Comparison of ENCODE assay signal across 8 mouse cellular contexts in the genomic region with DNA sequence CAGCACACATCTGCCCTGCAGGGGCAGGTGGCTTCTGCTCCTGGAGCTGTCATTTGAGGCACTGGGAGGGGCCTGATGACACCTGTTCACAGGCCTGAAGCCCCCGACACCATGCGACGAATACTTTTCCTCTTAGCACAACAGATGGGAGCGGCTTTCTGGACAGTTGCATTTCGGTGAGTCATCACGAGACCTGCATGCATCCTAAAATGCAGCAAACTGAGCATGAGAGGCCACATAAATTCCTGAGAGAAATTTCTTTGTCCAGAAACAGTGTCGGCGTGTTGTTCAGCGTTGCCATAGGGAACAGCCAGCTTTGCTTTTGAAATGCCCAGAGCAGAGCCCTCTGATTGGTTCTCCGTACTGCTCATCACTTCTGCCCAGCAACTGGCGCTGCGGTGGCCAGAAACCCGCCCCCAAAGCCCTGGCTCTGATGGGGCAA. TPM values are rescaled to one million over a fixed set of nuclear protein-coding genes. Genes with fewer than 3 reads are reported as not detected.
DNase-seq lines count a peak whose midpoint lies in the region; ATAC-seq lines count a peak whose summit lies in the region.

No protein-coding gene starts in this region.

- peak; percentile 62 for ATAC-seq in megakaryocyte, adult 5-6 weeks (ENCODE audit: poor library complexity, severe bottlenecking)

- peak; percentile 71 for DNase-seq in adipocyte (ENCODE audit: low spot score)
- peak; percentile 93 for DNase-seq in embryo, embryonic 10 days (ENCODE audit: low spot score)
- peak; percentile 85 for DNase-seq in gastrocnemius, postnatal 10 days
- DNase-seq in induced T-regulatory cell, adult 2 months (ENCODE audit: low read depth) = peak; percentile 92
- DNase-seq in left cerebral cortex, adult 8-10 months (ENCODE audit: low spot score in 2 of 2) = peak; percentile 62 to 90
- peak; percentile 93 for DNase-seq in right cerebral cortex, adult 18-20 months
- DNase-seq in urinary bladder, adult 2 months (ENCODE audit: low spot score) = peak; percentile 48

RNA-seq across cellular contexts. Expression of a gene that starts 1.8 kb away (rescaled TPM):
- 10 to 100 TPM; 20.6 to 26.6 TPM for total RNA-seq in gastrocnemius, postnatal 10 days (2021)
- 10 to 100 TPM; 28.3 to 41.2 (median 36.2) TPM for total RNA-seq in left cerebral cortex, adult 8-10 months (2022)
- 9.9 and 13.9 TPM in 2 replicates for total RNA-seq in megakaryocyte, adult 5-6 weeks (2015)
- 18.0 and 21.2 TPM in 2 replicates for total RNA-seq in megakaryocyte, adult 5-6 weeks (2017)
- 18.2 and 20.4 TPM in 2 replicates for polyA plus RNA-seq in urinary bladder, adult 2 months (2012; rRNA removed)

RNA-seq across cellular contexts. Expression of a gene that starts 20.0 kb away (rescaled TPM):
- total RNA-seq in gastrocnemius, postnatal 10 days (2021) = under 1 TPM; 0.31 to 0.45 TPM
- not detected for total RNA-seq in left cerebral cortex, adult 8-10 months (2022)
- not detected in 2 replicates for total RNA-seq in megakaryocyte, adult 5-6 weeks (2015)
- not detected in 2 replicates for total RNA-seq in megakaryocyte, adult 5-6 weeks (2017)
- not detected in 2 replicates for polyA plus RNA-seq in urinary bladder, adult 2 months (2012; rRNA removed)

Comparison
In these comparisons a context has a peak if more than half of its experiments do, and no peak if none do; other contexts are left out.
1. Peak in every context shown above with its lines: DNase-seq and ATAC-seq.